Mouse (Mus musculus) cerebellum, adult (tissue): ENCODE measurements around the gene Nrarp.

Source experiments
- ATAC-seq: cut with Nextera tagmentation; 2 replicates; pipeline ENCODE4 v1.9.2; 2017; ENCODE audit warnings: mild to moderate bottlenecking, moderate library complexity, mixed read lengths; ENCODE audit not compliant: insufficient number of reproducible peaks, low FRiP score, low TSS enrichment

The Nrarp gene

GRCm38 (mm10) chr2:25224766-25225752 is 44.5 kb downstream of the Nrarp start:
- peak; percentile 88 for ATAC-seq

GRCm38 (mm10) chr2:25225811-25226379 is 45.3 kb downstream of the Nrarp start:
- no peak for ATAC-seq

GRCm38 (mm10) chr2:25226864-25227263 is 46.3 kb downstream of the Nrarp start:
- ATAC-seq, result no peak

- no peak for ATAC-seq
These were observed 46.8 kb downstream of the Nrarp start for GRCm38 (mm10) chr2:25227406-25227805.

- peak; percentile 51 for ATAC-seq
These were observed 47.9 kb downstream of the Nrarp start for GRCm38 (mm10) chr2:25228431-25228889.

GRCm38 (mm10) chr2:25228995-25229530 is 48.5 kb downstream of the Nrarp start:
- ATAC-seq, result no peak

- ATAC-seq, result no peak
These were observed 49.0 kb downstream of the Nrarp start for GRCm38 (mm10) chr2:25229582-25229981.

GRCm38 (mm10) chr2:25230581-25230980 is 50.0 kb downstream of the Nrarp start:
- ATAC-seq, result no peak

- no peak for ATAC-seq
These were observed 50.5 kb downstream of the Nrarp start for GRCm38 (mm10) chr2:25231038-25231437.
